Comparison of ENCODE assay signal across 8 mouse cellular contexts in the genomic region with DNA sequence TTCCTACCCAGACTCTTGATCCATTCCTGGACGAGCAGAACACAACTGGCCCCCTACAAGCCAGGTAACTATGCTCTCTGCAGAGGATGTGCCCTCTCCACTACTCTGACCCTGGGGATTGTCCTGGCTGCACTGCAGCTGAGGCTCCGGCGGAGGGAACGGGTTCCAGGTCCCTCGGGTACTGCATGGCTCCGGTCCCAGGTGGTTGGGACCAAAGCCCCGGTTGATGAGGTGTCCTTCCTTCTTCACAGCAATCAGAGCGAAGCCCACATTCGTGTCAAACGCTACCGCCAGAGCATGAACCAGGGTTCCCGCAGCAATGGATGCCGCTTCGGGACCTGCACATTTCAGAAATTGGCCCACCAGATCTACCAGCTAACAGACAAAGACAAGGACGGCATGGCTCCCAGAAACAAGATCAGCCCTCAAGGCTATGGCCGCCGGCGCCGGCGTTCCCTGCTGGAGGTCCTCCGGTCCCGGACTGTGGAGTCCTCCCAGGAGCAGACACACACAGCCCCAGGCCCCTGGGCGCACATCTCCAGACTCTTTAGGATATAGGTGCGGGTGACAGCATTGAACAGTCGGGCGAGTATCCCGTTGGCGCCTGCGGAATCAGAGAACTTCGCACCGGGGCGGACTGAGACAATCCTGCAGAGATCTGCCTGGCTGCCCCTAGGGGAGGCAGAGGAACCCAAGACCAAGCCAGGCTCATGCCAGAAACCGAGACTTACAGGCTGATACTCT. TPM values are rescaled to one million over a fixed set of nuclear protein-coding genes. Genes with fewer than 3 reads are reported as not detected.
A peak's percentile ranks its signal among the peaks of the same experiment; 100 is the strongest.
DNase-seq lines count a peak whose midpoint lies in the region; ATAC-seq lines count a peak whose summit lies in the region.

No protein-coding gene starts in this region.

- H3K36me3 ChIP-seq in forebrain, embryonic 11.5 days (ENCODE audit: control insufficient read depth, insufficient read depth, low read length): no peaks in the 10 kb centered on the region
- no peaks in the 10 kb centered on the region for H3K36me3 ChIP-seq in hindbrain, embryonic 15.5 days
- H3K36me3 ChIP-seq in liver, embryonic 13.5 days: no peaks in the 10 kb centered on the region
- no peaks in the 10 kb centered on the region for H3K36me3 ChIP-seq in splenic B cell, adult 2 months (ENCODE audit: control insufficient read depth, insufficient read depth, low read length, poor library complexity, severe bottlenecking)

- peak overlapping the region; percentile 69 for H3K4me2 ChIP-seq in forebrain, embryonic 11.5 days (ENCODE audit: low read depth, low read length, severe bottlenecking)
- H3K4me2 ChIP-seq in hindbrain, embryonic 15.5 days: peak overlapping the region; percentile 84
- peak overlapping the region; percentile 60 for H3K4me2 ChIP-seq in liver, embryonic 13.5 days

- DNase-seq in left cerebral cortex, postnatal 25 days (ENCODE audit: low spot score in 2 of 2): peak; percentile 17 to 28
- DNase-seq in left cerebral cortex, adult 8-10 months (ENCODE audit: low spot score in 2 of 2): no peak
- peak; percentile 59 for DNase-seq in R1 (ENCODE audit: low read depth, low spot score)
- peak; percentile 71 for DNase-seq in forebrain, embryonic 11.5 days (ENCODE audit: low spot score)
- DNase-seq in liver, embryonic 13.5 days: no peak
- peak; percentile 36 for DNase-seq in splenic B cell, adult 2 months (ENCODE audit: low read depth, low spot score)

- peaks cover 19% of the 10 kb centered on the region for H3K4me1 ChIP-seq in forebrain, embryonic 11.5 days (replicated peaks; ENCODE audit: control insufficient read depth, insufficient read depth, low read length)
- peaks cover 46% of the 10 kb centered on the region for H3K4me1 ChIP-seq in hindbrain, embryonic 15.5 days (replicated peaks)
- peaks cover 26% of the 10 kb centered on the region for H3K4me1 ChIP-seq in liver, embryonic 13.5 days (replicated peaks)

- peaks cover 57% of the 10 kb centered on the region for H3K27me3 ChIP-seq in forebrain, embryonic 11.5 days (ENCODE audit: control insufficient read depth, insufficient read depth, low read length)
- peaks cover 53% of the 10 kb centered on the region for H3K27me3 ChIP-seq in hindbrain, embryonic 15.5 days
- peaks cover 92% of the 10 kb centered on the region for H3K27me3 ChIP-seq in liver, embryonic 13.5 days
- 0 out of 2 replicates have a peak, but pooled peaks cover 2% of the 10 kb centered on the region for H3K27me3 ChIP-seq in splenic B cell, adult 2 months (ENCODE audit: control insufficient read depth, insufficient read depth, low read length, poor library complexity, severe bottlenecking)

- no peaks in the 10 kb centered on the region for H3K9me3 ChIP-seq in forebrain, embryonic 11.5 days (ENCODE audit: control insufficient read depth, low read length)
- no peaks in the 10 kb centered on the region for H3K9me3 ChIP-seq in hindbrain, embryonic 15.5 days
- no peaks in the 10 kb centered on the region for H3K9me3 ChIP-seq in liver, embryonic 13.5 days (replicated peaks)

- intact Hi-C loops in left cerebral cortex, postnatal 25 days (cut with DNase I): loop anchor here (1.0 to 2.0 kb wide), 2 partner anchors 80 to 196 kb away; no protein-coding TSS in a partner anchor

- 1% methylated on average over 33 of the region's 33 CpGs for WGBS in forebrain, embryonic 11.5 days
- 1% methylated on average over 33 of the region's 33 CpGs for WGBS in hindbrain, embryonic 15.5 days
- WGBS in liver, embryonic 13.5 days (ENCODE audit: insufficient replicate concordance): 2% methylated on average over 33 of the region's 33 CpGs

- peak overlapping the region; percentile 49 for H3K9ac ChIP-seq in forebrain, embryonic 11.5 days (ENCODE audit: low read length)
- peak overlapping the region; percentile 39 for H3K9ac ChIP-seq in hindbrain, embryonic 15.5 days
- H3K9ac ChIP-seq in liver, embryonic 13.5 days: peak overlapping the region; percentile 39; the same call in 1 of the 2 replicates

- H3K27ac ChIP-seq in forebrain, embryonic 11.5 days (ENCODE audit: low read depth, low read length): no peak overlapping the region
- no peak overlapping the region for H3K27ac ChIP-seq in hindbrain, embryonic 15.5 days (replicated peaks)
- H3K27ac ChIP-seq in liver, embryonic 13.5 days: no peak overlapping the region

- peak overlapping the region; percentile 35 for H3K4me3 ChIP-seq in forebrain, embryonic 11.5 days (ENCODE audit: low read depth, low read length)
- peak overlapping the region; percentile 42 for H3K4me3 ChIP-seq in hindbrain, embryonic 15.5 days
- peak overlapping the region; percentile 48 for H3K4me3 ChIP-seq in liver, embryonic 13.5 days (replicated peaks)

- ATAC-seq in forebrain, embryonic 11.5 days (replicated peaks; ENCODE audit: low FRiP score): no peak
- ATAC-seq in hindbrain, embryonic 15.5 days (ENCODE audit: low FRiP score, low read depth): no peak
- ATAC-seq in liver, embryonic 13.5 days (ENCODE audit: low read depth): no peak
- ATAC-seq in inflammation-experienced regulatory T-cells, adult 6 months: no peak

RNA-seq across cellular contexts. Expression of gene Adm, which starts 1.3 kb away (rescaled TPM):
- total RNA-seq in left cerebral cortex, postnatal 25 days (2021): 1 to 10 TPM; 2.0 to 2.3 TPM
- total RNA-seq in left cerebral cortex, adult 8-10 months (2022): 1 to 10 TPM; 1.8 to 3.1 (median 2.5) TPM
- 5.4 and 5.8 TPM in 2 replicates for polyA plus RNA-seq in forebrain, embryonic 11.5 days (2014; fragmentation: Nextera tagmentation; extraction: Ambion mirVana)
- 4.0 TPM in 2 replicates for polyA plus RNA-seq in hindbrain, embryonic 15.5 days (2015; fragmentation: Nextera tagmentation; extraction: Ambion mirVana)
- 4.2 and 5.1 TPM in 2 replicates for polyA plus RNA-seq in liver, embryonic 13.5 days (2015; fragmentation: Nextera tagmentation; extraction: Ambion mirVana)
- polyA plus RNA-seq in inflammation-experienced regulatory T-cells, adult 6 months (2017; shearing (Covaris generic)): not detected

RNA-seq across cellular contexts. Expression of gene Sbf2, which starts 14.1 kb away (rescaled TPM):
- 10 to 100 TPM; 58.3 to 70.2 TPM for total RNA-seq in left cerebral cortex, postnatal 25 days (2021)
- total RNA-seq in left cerebral cortex, adult 8-10 months (2022): 10 to 100 TPM; 49.2 to 62.5 (median 60.1) TPM
- 45.1 and 46.2 TPM in 2 replicates for polyA plus RNA-seq in forebrain, embryonic 11.5 days (2014; fragmentation: Nextera tagmentation; extraction: Ambion mirVana)
- polyA plus RNA-seq in hindbrain, embryonic 15.5 days (2015; fragmentation: Nextera tagmentation; extraction: Ambion mirVana): 55.1 and 56.7 TPM in 2 replicates
- 5.3 and 5.4 TPM in 2 replicates for polyA plus RNA-seq in liver, embryonic 13.5 days (2015; fragmentation: Nextera tagmentation; extraction: Ambion mirVana)
- 1 to 10 TPM in 2 of 3 experiments, under 1 TPM in 1; 0.40 to 2.9 (median 2.1) TPM for polyA plus RNA-seq in inflammation-experienced regulatory T-cells, adult 6 months (2017; shearing (Covaris generic))

Comparison
In these comparisons a context has a peak if more than half of its experiments do, and no peak if none do; other contexts are left out.
1. DNase-seq: peak in left cerebral cortex, postnatal 25 days (2 of 2), R1 (single experiment), forebrain, embryonic 11.5 days (single experiment) and splenic B cell, adult 2 months (single experiment); none in left cerebral cortex, adult 8-10 months (0 of 2) and liver, embryonic 13.5 days (single experiment).
2. Peak in every context shown above with its lines, with median percentiles within 50 percentile points of each other: H3K4me2 ChIP-seq, H3K4me3 ChIP-seq and H3K9ac ChIP-seq.